Mouse (Mus musculus) layer of hippocampus, adult 9-11 months (tissue): ENCODE measurements around the gene D430041D05Rik.

ENCODE experiments used
- DNase-seq: peaks from one replicate; pipeline ENCODE4 v3.0.0; 2022

The D430041D05Rik gene

GRCm38 (mm10) chr2:104404036-104404435, 6.8 kb downstream of the D430041D05Rik start:
- DNase-seq, result no peak

DNA sequence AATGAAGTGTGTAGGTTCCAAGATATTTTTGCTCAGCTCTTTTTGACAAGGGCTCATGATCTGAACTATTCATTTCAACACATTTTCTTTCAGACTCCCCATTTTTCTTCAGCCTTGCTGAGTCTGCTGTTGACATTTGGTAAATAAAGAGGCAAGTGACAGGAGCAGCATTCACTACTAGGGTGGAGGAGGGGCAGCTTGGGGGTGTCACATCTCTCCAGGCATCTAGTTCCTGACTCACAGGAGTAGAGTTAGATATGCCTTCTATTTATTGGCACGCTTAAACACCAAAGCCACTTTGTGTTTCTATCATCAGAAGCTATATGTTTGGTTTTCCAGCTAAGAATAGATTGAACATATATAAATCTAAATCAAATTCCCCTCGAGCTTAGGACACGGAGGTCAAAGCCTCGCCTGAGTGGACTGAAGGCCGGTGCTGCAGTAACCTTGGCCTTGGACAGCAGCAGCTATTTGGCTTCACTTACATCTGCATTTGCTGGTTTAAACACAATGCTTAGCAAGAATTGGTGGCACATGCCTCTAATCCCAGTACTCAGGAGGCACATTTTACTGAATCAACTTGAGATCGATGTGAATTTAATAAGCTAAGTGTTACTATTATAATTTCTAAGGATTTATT, 12.0 kb downstream of the D430041D05Rik start:
- DNase-seq, result no peak

DNA sequence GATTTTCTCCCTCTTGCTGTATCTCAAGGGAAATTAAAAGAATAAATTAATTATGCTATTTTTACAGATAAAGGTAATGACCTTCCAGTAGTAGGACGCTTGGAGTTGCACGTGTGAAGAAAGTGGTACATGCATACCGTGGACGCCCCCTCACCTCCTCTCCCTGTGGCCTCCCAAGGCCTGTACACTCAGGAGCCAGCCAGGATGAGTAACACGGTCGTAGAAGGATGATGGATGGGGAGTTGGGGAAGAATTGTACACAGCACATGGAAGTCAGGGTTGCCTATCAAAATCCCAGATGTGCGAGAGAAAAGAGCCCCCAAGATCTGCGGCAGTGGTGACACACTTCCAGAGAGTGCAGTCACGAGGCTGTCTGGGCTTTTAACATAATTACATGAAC, 14.9 kb downstream of the D430041D05Rik start:
- no peak for DNase-seq

DNA sequence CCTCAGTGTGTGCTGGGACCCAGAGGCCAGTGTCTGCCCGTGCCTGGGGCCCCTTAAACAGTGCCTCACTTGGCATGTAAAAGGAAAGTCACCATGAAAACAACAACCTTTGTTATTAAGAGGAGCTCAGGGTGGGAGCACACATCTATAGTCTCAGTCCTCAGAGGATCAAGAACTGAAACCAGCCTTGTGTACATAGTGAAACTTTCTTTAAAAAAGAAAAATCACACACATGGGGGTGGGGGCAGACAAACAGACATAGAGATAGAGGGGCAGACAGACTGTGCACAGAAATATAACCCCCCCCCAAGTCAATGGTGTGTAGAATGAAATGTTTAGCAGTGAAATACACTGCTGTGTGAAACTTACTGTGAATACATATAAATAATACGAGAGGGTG, 16.0 kb downstream of the D430041D05Rik start:
- no peak for DNase-seq

GRCm38 (mm10) chr2:104392700-104393312, 18.0 kb downstream of the D430041D05Rik start:
- no peak for DNase-seq

DNA sequence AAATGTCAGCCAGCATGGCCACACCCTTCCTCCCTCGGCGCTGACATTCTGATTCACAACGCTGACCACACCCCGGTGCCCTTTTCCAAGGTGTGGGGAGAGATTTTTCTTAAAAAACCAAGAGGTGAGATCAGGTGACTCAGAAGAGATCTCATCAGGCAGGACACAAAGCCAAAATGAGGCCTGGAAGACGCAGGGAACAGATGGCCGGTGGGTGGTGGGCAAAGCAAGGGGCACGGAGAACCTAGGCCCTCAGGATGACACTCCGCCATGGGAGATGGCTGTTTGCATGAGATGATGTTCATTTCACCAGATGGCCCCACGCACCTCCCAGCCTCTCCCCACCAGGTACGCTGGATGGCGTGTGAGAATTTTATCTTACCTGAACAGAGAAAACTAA, 21.6 kb downstream of the D430041D05Rik start:
- no peak for DNase-seq

DNA sequence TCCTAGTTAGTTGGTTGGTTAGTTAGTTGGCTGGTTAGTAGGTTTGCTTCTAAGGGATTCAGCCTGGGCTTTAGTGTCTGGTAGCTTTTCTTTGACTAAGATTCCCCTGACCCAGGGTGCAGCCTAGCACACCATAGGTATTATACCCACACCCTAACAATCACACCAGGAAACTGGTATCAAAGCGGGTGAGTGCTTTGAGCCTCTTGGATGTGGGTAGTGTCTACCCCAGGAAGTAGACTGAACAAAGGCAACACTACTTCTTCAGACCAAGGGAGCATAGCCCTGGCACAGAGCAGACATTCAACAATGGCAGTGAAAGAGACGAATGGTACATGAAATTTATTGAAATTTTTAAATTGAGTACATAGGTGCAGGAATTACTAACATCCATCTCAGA, 24.9 kb downstream of the D430041D05Rik start:
- DNase-seq, result no peak

DNA sequence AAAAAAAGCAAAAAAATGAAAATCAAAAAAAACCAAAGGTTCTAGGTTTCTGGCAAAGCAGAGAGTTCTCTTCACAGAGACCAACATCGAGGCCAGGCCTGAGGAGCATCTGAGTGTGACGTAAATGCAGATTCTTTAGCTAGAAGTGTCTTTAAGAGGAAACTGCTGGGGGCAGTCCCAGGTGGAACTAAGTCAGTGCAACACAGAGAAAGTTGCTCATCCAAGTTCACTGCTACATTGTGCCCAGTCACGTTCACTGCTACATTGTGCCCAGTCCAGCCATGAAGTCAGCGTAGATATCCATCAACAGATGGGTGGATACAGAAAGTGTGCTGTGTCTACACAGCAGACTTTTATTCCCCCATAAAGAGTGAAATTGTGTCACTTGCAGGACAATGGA, 27.2 kb downstream of the D430041D05Rik start:
- DNase-seq, result no peak

GRCm38 (mm10) chr2:104382813-104383212, 28.0 kb downstream of the D430041D05Rik start:
- no peak for DNase-seq

- DNase-seq, result no peak
These were observed 31.5 kb downstream of the D430041D05Rik start for GRCm38 (mm10) chr2:104379304-104379703.

GRCm38 (mm10) chr2:104378791-104379190, 32.0 kb downstream of the D430041D05Rik start:
- DNase-seq, result no peak

GRCm38 (mm10) chr2:104377990-104378389, 32.8 kb downstream of the D430041D05Rik start:
- no peak for DNase-seq

DNA sequence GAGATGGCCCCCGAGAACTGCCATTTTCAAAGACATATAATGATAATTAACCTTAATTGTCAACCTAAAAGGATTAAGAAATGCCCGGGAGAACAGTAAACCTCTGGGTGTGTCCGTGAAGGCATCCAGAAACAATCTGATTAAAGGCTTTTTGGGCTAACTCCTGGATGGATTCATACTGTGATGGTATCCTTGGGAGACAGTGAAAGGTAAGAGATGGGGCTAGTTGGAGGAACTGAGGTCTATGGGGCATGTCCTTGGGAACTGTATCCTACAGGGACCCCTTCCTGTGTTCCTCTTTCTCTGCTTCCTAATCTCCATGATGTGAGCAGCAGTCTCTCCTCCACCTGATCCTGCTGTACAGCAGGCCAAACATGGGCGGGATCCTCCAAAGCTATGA, 38.7 kb downstream of the D430041D05Rik start:
- DNase-seq, result no peak

DNA sequence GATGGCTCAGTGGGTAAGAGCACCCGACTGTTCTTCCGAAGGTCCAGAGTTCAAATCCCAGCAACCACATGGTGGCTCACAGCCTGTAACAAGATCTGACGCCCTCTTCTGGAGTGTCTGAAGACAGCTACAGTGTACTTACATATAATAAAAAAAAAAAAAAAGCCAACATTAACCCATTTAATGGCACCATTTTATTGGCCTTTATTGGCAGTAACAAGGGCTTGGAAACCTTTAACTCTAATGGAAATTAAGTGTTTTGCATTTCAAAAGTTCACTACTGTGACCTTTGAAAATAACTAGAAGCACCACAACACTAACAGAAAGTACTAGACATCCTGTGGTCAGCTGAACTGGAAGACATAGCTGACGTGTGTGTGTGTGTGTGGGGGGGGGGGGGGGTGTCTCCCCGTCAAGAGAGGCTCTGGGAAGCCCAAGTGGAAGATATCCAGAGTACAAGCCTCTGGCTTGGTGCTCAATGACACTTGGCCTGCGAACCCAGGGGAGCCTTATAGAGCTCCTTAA, 39.1 kb downstream of the D430041D05Rik start:
- no peak for DNase-seq

- DNase-seq, result peak; percentile 40
These were observed 42.9 kb downstream of the D430041D05Rik start for GRCm38 (mm10) chr2:104367836-104368298.

GRCm38 (mm10) chr2:104367291-104367690, 43.5 kb downstream of the D430041D05Rik start:
- no peak for DNase-seq

- DNase-seq, result no peak
These were observed 51.5 kb downstream of the D430041D05Rik start for GRCm38 (mm10) chr2:104359305-104359704.

DNA sequence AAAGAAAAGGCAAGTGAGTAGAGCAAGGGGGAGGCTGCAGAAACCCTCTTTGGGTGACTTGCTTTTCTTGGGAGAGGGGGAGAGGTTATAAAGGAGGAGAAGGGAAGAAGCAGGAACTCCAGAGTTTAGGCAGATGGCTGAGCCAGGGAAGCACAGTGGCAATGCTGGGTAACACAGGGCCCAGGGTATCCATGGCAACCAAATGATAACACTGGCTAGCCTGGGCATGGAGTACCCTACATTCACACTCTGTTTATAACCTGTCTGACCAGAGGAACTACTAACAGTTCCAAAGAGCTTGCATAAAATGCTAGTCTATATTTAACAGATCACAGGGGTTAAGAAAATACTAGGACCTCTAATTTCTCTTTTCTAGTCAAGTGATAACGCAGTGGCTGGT, 51.9 kb downstream of the D430041D05Rik start:
- DNase-seq, result no peak

- no peak for DNase-seq
These were observed 54.3 kb downstream of the D430041D05Rik start for GRCm38 (mm10) chr2:104356531-104356930.

- DNase-seq, result no peak
These were observed 56.7 kb downstream of the D430041D05Rik start for GRCm38 (mm10) chr2:104354117-104354516.

GRCm38 (mm10) chr2:104352204-104352493, 58.7 kb downstream of the D430041D05Rik start:
- DNase-seq, result no peak

DNA sequence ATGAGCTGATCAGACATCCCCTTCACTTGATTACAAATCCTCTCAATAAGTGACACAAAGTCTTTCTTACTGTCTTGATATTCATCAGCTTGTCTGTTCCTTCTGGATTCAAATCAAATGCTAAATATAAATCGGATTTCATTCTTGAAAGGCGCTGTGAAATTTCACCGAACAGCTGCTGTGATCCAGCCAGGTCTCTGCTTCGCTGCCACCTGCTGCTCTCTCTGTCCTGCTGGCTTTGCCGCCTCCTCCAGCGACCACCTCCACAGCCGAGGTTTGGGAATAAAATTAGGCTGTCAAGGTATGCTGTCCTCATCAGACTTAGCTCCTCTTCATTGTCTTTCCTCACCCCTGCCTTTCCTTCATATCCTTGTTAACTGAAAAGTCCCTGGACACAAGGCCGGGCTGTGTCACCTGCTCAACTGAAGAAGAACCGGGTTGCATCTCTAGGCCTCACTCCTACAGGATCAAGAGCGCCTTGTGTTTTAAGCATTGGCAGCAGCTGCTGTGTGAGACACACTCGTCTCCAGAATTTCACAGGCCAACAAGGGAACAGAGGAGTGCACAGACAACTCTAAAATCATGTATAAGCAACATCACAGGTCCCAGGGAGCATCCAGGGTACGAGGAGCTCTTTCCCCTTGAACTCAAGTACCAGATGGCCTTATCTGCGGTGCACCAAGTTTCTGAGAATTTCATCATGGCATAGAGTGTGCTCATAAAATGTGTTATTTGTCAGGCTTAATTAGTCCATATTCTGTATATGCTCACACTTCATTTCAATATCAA, 59.2 kb downstream of the D430041D05Rik start:
- DNase-seq, result no peak

- no peak for DNase-seq
These were observed 73.2 kb downstream of the D430041D05Rik start for GRCm38 (mm10) chr2:104337619-104338018.

GRCm38 (mm10) chr2:104335824-104336223, 75.0 kb downstream of the D430041D05Rik start:
- no peak for DNase-seq
